Mouse (Mus musculus) naive thymus-derived CD4-positive, alpha-beta T cell, adult 5 months (primary cell): ENCODE results near the gene Vmn1r49. TPM values are rescaled to one million over a fixed set of nuclear protein-coding genes. Genes with fewer than 3 reads are reported as not detected.

Experiments
- polyA plus RNA-seq: library from polyadenylated mRNA; unstranded; fragments of 100-300 nt; shearing (Covaris generic); gene quantifications from one replicate; pipeline ENCODE4 v1.2.1, GENCODE M21; 2017

Gene Vmn1r49
- polyA plus RNA-seq: 0.05 TPM

GRCm38 (mm10) chr6:90078406-90078805 lies at the start of gene Vmn1r49:
Gene Vmn1r49, minus strand, starts transcription at chr6:90078506.

DNA sequence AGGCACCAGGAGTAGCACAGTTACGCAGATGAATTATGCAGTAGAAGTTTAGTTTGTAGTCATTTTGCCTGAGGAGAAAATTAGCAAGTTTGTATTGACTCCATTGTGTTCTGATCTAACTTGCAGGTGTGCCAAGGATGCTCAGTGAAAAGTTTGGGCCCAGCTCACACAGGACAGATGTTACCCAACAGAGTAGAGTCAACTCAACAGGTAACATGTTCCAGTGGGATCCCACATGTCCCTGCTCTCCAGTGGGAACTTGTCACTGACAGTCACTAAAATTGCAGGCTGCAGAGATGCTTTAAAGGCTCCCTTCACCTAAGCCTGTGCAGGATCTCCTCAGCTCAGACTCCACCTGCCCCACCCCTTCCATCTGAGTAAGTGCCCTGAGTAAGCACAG lies 44.0 kb upstream of the Vmn1r49 start, which contains the start of gene Vmn1r51:
TSS of gene Vmn1r51 (plus strand) at position 301 of the 400 bp plus-strand sequence.

GRCm38 (mm10) chr6:90101130-90101529 lies 22.8 kb upstream of the Vmn1r49 start, which contains the start of gene Vmn1r50:
Gene Vmn1r50, plus strand, starts transcription at chr6:90101430.

GRCm38 (mm10) chr6:90036741-90037140 lies 41.6 kb downstream of the Vmn1r49 start, which contains the start of gene Vmn1r48:
Gene Vmn1r48, minus strand, starts transcription at chr6:90036841.

Other genes starting within 250 kb of the Vmn1r49 start
- gene Vmn1r42, start 202.1 kb downstream of the Vmn1r49 start, polyA plus RNA-seq: not detected
- not detected for gene Vmn1r43, start 202.1 kb downstream of the Vmn1r49 start, polyA plus RNA-seq
- gene Vmn1r44, start 194.8 kb downstream of the Vmn1r49 start, polyA plus RNA-seq: not detected
- gene Vmn1r45, start 137.9 kb downstream of the Vmn1r49 start, polyA plus RNA-seq: not detected
- gene Vmn1r46, start 109.2 kb downstream of the Vmn1r49 start, polyA plus RNA-seq: not detected
- gene Vmn1r47, start 62.4 kb downstream of the Vmn1r49 start, polyA plus RNA-seq: not detected
- not detected for gene Vmn1r48, start 41.7 kb downstream of the Vmn1r49 start, polyA plus RNA-seq
- gene Vmn1r50, start 22.9 kb upstream of the Vmn1r49 start, polyA plus RNA-seq: not detected
- gene Vmn1r51, start 44.1 kb upstream of the Vmn1r49 start, polyA plus RNA-seq: not detected
- gene Vmn1r52, start 96.3 kb upstream of the Vmn1r49 start, polyA plus RNA-seq: not detected
- gene V1ra8, start 124.3 kb upstream of the Vmn1r49 start, polyA plus RNA-seq: not detected
- gene Vmn1r53, start 145.9 kb upstream of the Vmn1r49 start, polyA plus RNA-seq: not detected
- gene Vmn1r54, start 167.8 kb upstream of the Vmn1r49 start, polyA plus RNA-seq: not detected
- not detected for gene BC048671, start 222.7 kb upstream of the Vmn1r49 start, polyA plus RNA-seq
- not detected for gene Chst13, start 246.7 kb upstream of the Vmn1r49 start, polyA plus RNA-seq